ENCODE assay signal across 39 mouse cellular contexts in genomic region chr14:8369394-8369793, GRCm38 (mm10). TPM values are rescaled to one million over a fixed set of nuclear protein-coding genes. Genes with fewer than 3 reads are reported as not detected.
DNase-seq lines count a peak whose midpoint lies in the region; ATAC-seq lines count a peak whose summit lies in the region.
"Had no signal": no experiment of that assay in that cellular context is flagged by ENCODE, and none has a peak within 500 bp of the region (broad histone marks: within the 10 kb centered on the region; RNA-seq: fewer than 3 reads in every experiment).

No protein-coding gene starts in this region.

- peak overlapping the region; percentile 54; the same call in 1 of the 2 replicates for H3K27ac ChIP-seq in kidney, embryonic 15.5 days
- H3K27ac ChIP-seq in limb, embryonic 10.5 days, result peak overlapping the region; percentile 46; the same call in 1 of the 2 replicates
- H3K27ac ChIP-seq: embryonic facial prominence, embryonic 15.5 days; forebrain, embryonic 13.5 days; heart, embryonic 13.5 days; hindbrain, embryonic 12.5 days; limb, embryonic 13.5 days; midbrain, embryonic 13.5 days; neural tube, embryonic 15.5 days had no signal

- H3K9ac ChIP-seq in kidney, embryonic 15.5 days, result no peak overlapping the region
- H3K9ac ChIP-seq: embryonic facial prominence, embryonic 15.5 days; forebrain, embryonic 13.5 days; heart, embryonic 13.5 days; hindbrain, embryonic 12.5 days; limb, embryonic 13.5 days; midbrain, embryonic 13.5 days; neural tube, embryonic 15.5 days had no signal

- 62% methylated on average over 4 of the region's 4 CpGs for WGBS in kidney, embryonic 15.5 days
- 74% methylated on average over 4 of the region's 4 CpGs for WGBS in limb, embryonic 10.5 days

- peak; percentile 70 for ATAC-seq in kidney, embryonic 15.5 days (replicated peaks; ENCODE audit: low FRiP score)
- ATAC-seq: activated CD4-positive, CD25-positive, alpha-beta regulatory T cell, adult 4 months; forebrain, embryonic 13.5 days; intestine, embryonic 16.5 days; midbrain, embryonic 13.5 days had no signal

- H3K9me3 ChIP-seq in kidney, embryonic 15.5 days (replicated peaks), result no peaks in the 10 kb centered on the region
- H3K9me3 ChIP-seq in limb, embryonic 10.5 days (replicated peaks), result no peaks in the 10 kb centered on the region
- H3K9me3 ChIP-seq: embryonic facial prominence, embryonic 15.5 days; forebrain, embryonic 13.5 days; heart, embryonic 13.5 days; hindbrain, embryonic 12.5 days; limb, embryonic 13.5 days; midbrain, embryonic 13.5 days; neural tube, embryonic 15.5 days had no signal

- H3K27me3 ChIP-seq in kidney, embryonic 15.5 days, result no peaks in the 10 kb centered on the region
- H3K27me3 ChIP-seq in limb, embryonic 10.5 days (ENCODE audit: low read depth, poor library complexity, severe bottlenecking), result no peaks in the 10 kb centered on the region
- H3K27me3 ChIP-seq: CH12.LX; embryonic facial prominence, embryonic 15.5 days; forebrain, embryonic 13.5 days; heart, embryonic 13.5 days; hindbrain, embryonic 12.5 days; limb, embryonic 13.5 days; midbrain, embryonic 13.5 days; neural tube, embryonic 15.5 days had no signal

- intact Hi-C loops in heart, postnatal 25 days (cut with DNase I), result no loop called here

- H3K36me3 ChIP-seq in kidney, embryonic 15.5 days, result no peaks in the 10 kb centered on the region
- no peaks in the 10 kb centered on the region for H3K36me3 ChIP-seq in limb, embryonic 10.5 days
- H3K36me3 ChIP-seq: embryonic facial prominence, embryonic 15.5 days; heart, embryonic 13.5 days; hindbrain, embryonic 12.5 days; limb, embryonic 13.5 days; midbrain, embryonic 13.5 days; neural tube, embryonic 15.5 days had no signal

- H3K4me3 ChIP-seq in kidney, embryonic 15.5 days (replicated peaks), result no peak overlapping the region
- H3K4me3 ChIP-seq in limb, embryonic 10.5 days, result no peak overlapping the region
- H3K4me3 ChIP-seq: embryonic facial prominence, embryonic 15.5 days; forebrain, embryonic 13.5 days; heart, embryonic 13.5 days; hindbrain, embryonic 12.5 days; limb, embryonic 13.5 days; midbrain, embryonic 13.5 days; neural tube, embryonic 15.5 days had no signal

- peaks cover 30% of the 10 kb centered on the region for H3K4me1 ChIP-seq in kidney, embryonic 15.5 days
- peaks cover 35% of the 10 kb centered on the region for H3K4me1 ChIP-seq in limb, embryonic 10.5 days
- H3K4me1 ChIP-seq: embryonic facial prominence, embryonic 15.5 days had no signal

- no peak overlapping the region for H3K4me2 ChIP-seq in kidney, embryonic 15.5 days
- H3K4me2 ChIP-seq: embryonic facial prominence, embryonic 15.5 days; forebrain, embryonic 13.5 days; heart, embryonic 13.5 days; hindbrain, embryonic 12.5 days; limb, embryonic 13.5 days; liver, embryonic 11.5 days; midbrain, embryonic 13.5 days; neural tube, embryonic 15.5 days had no signal

- no peak for DNase-seq in kidney, adult 18-20 months
- DNase-seq in embryo, embryonic 10 days (ENCODE audit: low spot score), result peak; percentile 35
- peak; percentile 29 for DNase-seq in embryo, embryonic 10.5 days (ENCODE audit: low spot score)
- no peak for DNase-seq in limb, embryonic 10.5 days (ENCODE audit: low spot score)
- no peak for DNase-seq in heart, postnatal 25 days (ENCODE audit: low spot score)
- no peak for DNase-seq in cerebellum, postnatal 14 days
- DNase-seq: B cell, adult 2 months; cerebellum, adult 18-20 months; cerebellum, postnatal 10 days; gastrocnemius, postnatal 10 days; heart, postnatal 14 days; kidney, postnatal 10 days; lung, postnatal 36 days; retina, postnatal 1 day; right cerebral cortex, postnatal 25 days; spleen, adult 18-20 months; thymus, adult 2 months; thymus, postnatal 36 days had no signal

RNA-seq across cellular contexts. Expression of gene Oit1, which starts 9.2 kb away (rescaled TPM):
- 1.3 and 5.1 TPM in 2 replicates for polyA plus RNA-seq in kidney, embryonic 15.5 days (2015; fragmentation: Nextera tagmentation; extraction: Ambion mirVana)
- not detected in 2 replicates for polyA plus RNA-seq in limb, embryonic 10.5 days (2016; fragmentation: Nextera tagmentation; extraction: Ambion mirVana)
- total RNA-seq in heart, postnatal 25 days (2021), result not detected
- total RNA-seq: adrenal gland, adult 2 months; adrenal gland, postnatal 36 days; CH12.LX; gastrocnemius, postnatal 10 days; heart, postnatal 14 days; layer of hippocampus, adult 18-20 months; layer of hippocampus, postnatal 10 days; left cerebral cortex, adult 18-20 months; left cerebral cortex, postnatal 14 days; megakaryocyte, adult 5-6 weeks; monocyte, adult 5-6 weeks had no signal
- polyA plus RNA-seq: activated CD4-positive, CD25-positive, alpha-beta regulatory T cell, adult 4 months; adrenal gland, adult 2 months; forebrain, embryonic 13.5 days; frontal cortex, adult 2 months; heart, embryonic 13.5 days; hindbrain, embryonic 12.5 days; limb, embryonic 13.5 days; liver, embryonic 11.5 days; midbrain, embryonic 13.5 days; neural tube, embryonic 15.5 days had no signal

RNA-seq across cellular contexts. Expression of gene Fam107a, which starts 51.6 kb away (rescaled TPM):
- 5.7 and 6.0 TPM in 2 replicates for polyA plus RNA-seq in kidney, embryonic 15.5 days (2015; fragmentation: Nextera tagmentation; extraction: Ambion mirVana)
- polyA plus RNA-seq in limb, embryonic 10.5 days (2016; fragmentation: Nextera tagmentation; extraction: Ambion mirVana), result 0.33 and 0.96 TPM in 2 replicates
- 10 to 100 TPM in 1 of 2 experiments, 1 to 10 TPM in 1; 4.8 to 10.6 TPM for total RNA-seq in heart, postnatal 25 days (2021)
- total RNA-seq: CH12.LX; monocyte, adult 5-6 weeks had no signal
- polyA plus RNA-seq: activated CD4-positive, CD25-positive, alpha-beta regulatory T cell, adult 4 months had no signal

Comparison
In these comparisons a context has a peak if more than half of its experiments do, and no peak if none do; other contexts are left out.
1. DNase-seq: peak in embryo, embryonic 10 days (single experiment) and embryo, embryonic 10.5 days (single experiment); none in kidney, adult 18-20 months (single experiment), limb, embryonic 10.5 days (single experiment), heart, postnatal 25 days (single experiment) and cerebellum, postnatal 14 days (0 of 2).